Mouse (Mus musculus) small intestine, adult 2 months (tissue): ENCODE measurements at regions not wholly inside any gene's neighbourhood (a gene's known extent, or its start where the extent isn't known, plus 50 kb on each side); places are given as distances from the start of the nearest gene placed in this dataset.

Source experiments
- CTCF ChIP-seq: fragments of 200-500 bp; IDR thresholded peaks from 2 replicates; pipeline ENCODE4 v1.5.1; 2012; ENCODE audit warnings: low read depth, mild to moderate bottlenecking, control low read depth, inconsistent platforms, low read length, moderate library complexity, mixed read lengths; ENCODE audit not compliant: insufficient replicate concordance, insufficient read length; ENCODE audit errors: extremely low read depth
- POLR2A ChIP-seq: fragments of 200-500 bp; IDR thresholded peaks from 2 replicates; pipeline ENCODE4 v1.6.1; 2012; ENCODE audit warnings: low read depth, mild to moderate bottlenecking, control low read depth, inconsistent platforms, low read length, moderate library complexity

- no peak for TF ChIP-seq CTCF
- no peak for TF ChIP-seq POLR2A
These were observed 250.7 kb downstream of the Pdcd6ip start for GRCm38 (mm10) chr9:113457169-113457850.
